Mouse (Mus musculus) intestine, postnatal 0 days (tissue): ENCODE measurements around the gene Ccrl2. TPM values are rescaled to one million over a fixed set of nuclear protein-coding genes. Genes with fewer than 3 reads are reported as not detected.

Experiments used
- ATAC-seq: fragments of 200-750 bp; cut with Nextera tagmentation; 2 replicates; pipeline ENCODE4 v1.8.0; 2017; ENCODE audit warnings: mild to moderate bottlenecking, moderate TSS enrichment, moderate library complexity
- H3K27ac ChIP-seq: fragments of 300-500 bp; sonication (generic); 2 replicates; pipeline ENCODE4 v1.5.1; 2014; ENCODE audit warnings: mild to moderate bottlenecking, low read depth, low read length, moderate library complexity
- H3K27me3 ChIP-seq: fragments of 300-500 bp; sonication (generic); replicated peaks from 2 replicates; pipeline ENCODE4 v1.6.1; 2014; ENCODE audit warnings: low read length, mixed read lengths; ENCODE audit not compliant: control insufficient read depth, insufficient read depth
- H3K36me3 ChIP-seq: fragments of 300-500 bp; sonication (generic); 2 replicates; pipeline ENCODE4 v1.6.1; 2014; ENCODE audit warnings: mild to moderate bottlenecking, moderate library complexity; ENCODE audit not compliant: control insufficient read depth, insufficient read depth
- H3K4me1 ChIP-seq: fragments of 300-500 bp; sonication (generic); replicated peaks from 2 replicates; pipeline ENCODE4 v1.6.1; 2014; ENCODE audit warnings: antibody characterized with exemption, low read length, mixed read lengths; ENCODE audit not compliant: control insufficient read depth, insufficient read depth
- H3K4me2 ChIP-seq: fragments of 300-500 bp; sonication (generic); replicated peaks from 2 replicates; pipeline ENCODE4 v1.6.1; 2014; ENCODE audit warnings: low read depth, mild to moderate bottlenecking, moderate library complexity
- H3K4me3 ChIP-seq: fragments of 300-500 bp; sonication (generic); 2 replicates; pipeline ENCODE4 v1.5.1; 2014; ENCODE audit warnings: low read depth, low read length
- H3K9ac ChIP-seq: fragments of 300-500 bp; sonication (generic); 2 replicates; pipeline ENCODE4 v1.6.1; 2014; ENCODE audit warnings: mild to moderate bottlenecking, low read depth, low read length
- H3K9me3 ChIP-seq: fragments of 300-500 bp; sonication (generic); 2 replicates; pipeline ENCODE4 v1.6.1; 2016; ENCODE audit warnings: mixed run types; ENCODE audit not compliant: control insufficient read depth
- CTCF ChIP-seq: sonication (generic); IDR thresholded peaks from 2 replicates; pipeline ENCODE4 v1.5.1; 2016; ENCODE audit warnings: low read depth, mild to moderate bottlenecking, control low read depth, antibody characterized with exemption, moderate library complexity
- WGBS: fragments of 180-500 bp; shearing (Covaris S2); extraction: QIAGEN DNeasy Blood & Tissue Kit; methylation state at CpG from one replicate; pipeline ENCODE4 v1.1.7; 2014; 5-methylcytosine and 5-hydroxymethylcytosine counted together
- polyA plus RNA-seq: library from polyadenylated mRNA; unstranded; fragments of >200 nt; fragmentation: Nextera tagmentation; extraction: Ambion mirVana; gene quantifications from 2 replicates; pipeline ENCODE4 v1.2.1, GENCODE M21; 2015

Ccrl2 gene
- polyA plus RNA-seq, 1 experiment from 2014 or later, result 3.8 TPM

DNA sequence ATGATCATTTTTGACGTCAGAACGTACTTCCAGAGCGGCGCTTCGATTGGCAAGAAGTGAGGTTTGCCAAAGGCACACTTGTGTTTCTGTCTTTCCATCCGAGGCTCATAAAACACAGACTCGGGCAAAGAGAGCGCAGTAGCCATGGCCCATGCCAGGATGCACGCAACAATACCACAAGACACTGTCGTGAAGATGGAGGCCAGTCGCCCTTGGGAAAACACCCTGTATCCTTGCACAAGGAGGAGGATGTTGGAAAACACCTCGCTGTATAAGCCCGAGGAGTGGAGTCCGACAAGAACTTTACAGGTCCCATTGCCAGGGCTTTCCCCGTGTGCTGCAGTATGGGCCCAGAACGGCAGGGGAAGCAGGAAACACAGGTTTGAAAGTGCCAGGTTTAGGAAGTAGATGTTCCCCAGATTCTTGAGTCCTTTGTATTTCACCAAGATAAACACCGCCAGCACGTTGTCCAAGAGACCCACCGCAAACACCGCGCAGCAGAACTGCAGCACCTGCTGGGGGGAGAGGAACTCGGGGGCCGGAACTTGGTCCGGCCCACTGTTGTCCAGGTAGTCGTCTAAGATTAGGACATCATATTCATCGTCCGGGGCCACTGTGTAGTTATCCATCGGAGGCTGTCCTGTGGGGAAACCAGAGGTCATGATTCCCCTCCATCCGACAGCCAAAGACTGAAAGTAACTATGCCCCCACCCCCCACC is 1.4 kb downstream of the Ccrl2 start:
- no peak for TF ChIP-seq CTCF
- Histone ChIP-seq H3K36me3 (no peaks in the 10 kb centered on the region), H3K9ac (peak overlapping the region; percentile 45), H3K9me3 (no peaks in the 10 kb centered on the region), H3K27ac (no peak overlapping the region), H3K27me3 (no peaks in the 10 kb centered on the region), H3K4me1 (0 out of 2 replicates have a peak, but pooled peaks cover 4% of the 10 kb centered on the region), H3K4me2 (peak overlapping the region; percentile 82), H3K4me3 (peak overlapping the region; percentile 54)
- ATAC-seq, result no peak
- 45% methylated on average over 29 of the region's 29 CpGs for WGBS

DNA sequence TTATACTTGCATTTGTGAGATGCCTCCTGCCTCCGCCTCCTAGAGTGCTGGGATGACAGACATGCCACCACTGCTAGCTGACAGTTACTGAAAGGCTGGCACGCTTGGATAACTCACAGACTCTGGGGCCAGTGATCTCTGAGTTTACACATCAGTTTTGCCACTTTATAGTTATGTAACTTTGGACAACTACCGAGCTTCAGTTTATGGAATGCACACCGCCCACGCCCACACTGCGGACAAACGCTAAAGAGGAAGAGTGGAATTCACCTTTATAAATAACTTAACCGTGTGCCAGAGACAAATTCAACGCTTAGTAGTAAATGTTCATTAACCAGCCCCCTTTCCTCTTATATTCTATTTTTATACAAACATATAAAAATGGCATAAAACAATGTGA is 2.4 kb downstream of the Ccrl2 start:
- Histone ChIP-seq H3K4me3 (no peak overlapping the region), H3K4me2 (no peak overlapping the region), H3K27me3 (no peaks in the 10 kb centered on the region), H3K27ac (no peak overlapping the region), H3K9ac (no peak overlapping the region), H3K9me3 (no peaks in the 10 kb centered on the region), H3K4me1 (0 out of 2 replicates have a peak, but pooled peaks cover 4% of the 10 kb centered on the region), H3K36me3 (no peaks in the 10 kb centered on the region)
- no peak for TF ChIP-seq CTCF
- ATAC-seq, result no peak
- WGBS, result 74% methylated on average over 9 of the region's 9 CpGs

DNA sequence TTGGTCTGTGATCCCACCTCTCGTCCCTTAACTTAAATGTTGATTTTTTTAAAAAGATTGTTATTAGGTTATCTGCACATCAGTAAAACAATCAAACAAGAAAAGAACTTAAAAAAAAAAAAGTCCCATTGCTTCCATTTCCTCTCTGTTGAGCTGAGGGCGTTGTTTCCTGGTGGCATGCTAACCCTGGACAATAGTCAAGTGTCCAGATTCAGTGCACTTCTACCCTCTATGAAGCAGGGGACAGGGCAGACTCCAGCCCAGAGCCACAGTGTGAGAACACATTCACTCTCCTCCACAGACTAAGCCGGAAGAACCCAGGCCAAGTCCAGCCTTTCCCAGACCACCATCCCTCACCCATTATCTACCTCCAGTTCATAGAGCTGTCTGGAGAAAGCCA is 8.9 kb downstream of the Ccrl2 start:
- no peak for TF ChIP-seq CTCF
- Histone ChIP-seq H3K27ac (no peak overlapping the region), H3K9ac (no peak overlapping the region), H3K36me3 (no peaks in the 10 kb centered on the region), H3K27me3 (no peaks in the 10 kb centered on the region), H3K4me3 (no peak overlapping the region), H3K9me3 (no peaks in the 10 kb centered on the region), H3K4me1 (no peaks in the 10 kb centered on the region), H3K4me2 (no peak overlapping the region)
- ATAC-seq, result no peak
- WGBS, result 81% methylated on average over 3 of the region's 3 CpGs

DNA sequence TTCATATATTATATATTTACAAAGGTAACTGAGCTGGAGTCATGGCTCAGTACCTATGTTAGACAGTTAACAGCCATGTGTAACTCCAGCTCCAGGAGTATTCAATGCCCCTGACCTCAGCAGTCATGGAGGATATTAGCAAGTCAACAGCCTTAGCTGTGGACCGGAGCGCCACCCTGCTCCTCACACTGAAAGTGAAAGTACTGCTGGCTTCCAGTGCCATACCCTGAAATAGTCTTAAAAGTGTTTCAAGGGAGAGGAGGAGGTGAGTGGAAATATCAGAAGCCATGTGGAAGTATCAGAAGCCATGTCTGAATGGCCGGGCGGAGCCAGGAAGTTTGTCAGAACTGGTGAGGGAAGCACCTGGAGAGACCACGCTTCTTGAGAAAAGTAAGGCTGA is 10.1 kb downstream of the Ccrl2 start:
- no peaks in the 10 kb centered on the region for H3K27me3 ChIP-seq
- peak; percentile 26 for TF ChIP-seq CTCF
- H3K27ac ChIP-seq, result no peak overlapping the region
- no peak for ATAC-seq
- 81% methylated on average over 5 of the region's 5 CpGs for WGBS
- H3K4me2 ChIP-seq, result no peak overlapping the region
- no peaks in the 10 kb centered on the region for H3K36me3 ChIP-seq
- no peak overlapping the region for H3K9ac ChIP-seq
- no peaks in the 10 kb centered on the region for H3K9me3 ChIP-seq
- no peaks in the 10 kb centered on the region for H3K4me1 ChIP-seq
- no peak overlapping the region for H3K4me3 ChIP-seq

DNA sequence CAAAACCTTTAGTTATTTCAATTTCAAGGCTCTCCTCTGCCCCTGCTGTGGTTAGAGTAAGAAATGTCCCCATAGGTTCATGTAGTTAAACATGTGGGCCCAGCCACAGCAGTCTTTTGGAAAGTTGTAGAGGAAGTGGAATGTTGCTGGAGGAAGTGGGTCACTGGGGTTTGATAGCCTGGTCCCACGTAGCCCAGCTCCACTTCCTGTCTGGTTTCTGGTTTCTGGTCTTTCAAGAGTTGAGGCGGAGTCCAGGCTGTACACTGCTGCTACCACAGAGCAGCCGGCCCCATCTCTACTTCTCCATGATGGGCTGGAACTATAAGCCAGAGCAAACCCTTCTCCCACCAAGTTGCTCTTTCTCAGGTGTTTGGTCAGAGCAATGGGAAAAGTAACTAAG is 11.1 kb downstream of the Ccrl2 start:
- H3K27me3 ChIP-seq, result no peaks in the 10 kb centered on the region
- H3K4me2 ChIP-seq, result no peak overlapping the region
- no peak for ATAC-seq
- WGBS, result 52% methylated on average over 3 of the region's 3 CpGs
- no peaks in the 10 kb centered on the region for H3K9me3 ChIP-seq
- H3K36me3 ChIP-seq, result no peaks in the 10 kb centered on the region
- no peak overlapping the region for H3K27ac ChIP-seq
- no peaks in the 10 kb centered on the region for H3K4me1 ChIP-seq
- TF ChIP-seq CTCF, result no peak
- no peak overlapping the region for H3K9ac ChIP-seq
- no peak overlapping the region for H3K4me3 ChIP-seq

DNA sequence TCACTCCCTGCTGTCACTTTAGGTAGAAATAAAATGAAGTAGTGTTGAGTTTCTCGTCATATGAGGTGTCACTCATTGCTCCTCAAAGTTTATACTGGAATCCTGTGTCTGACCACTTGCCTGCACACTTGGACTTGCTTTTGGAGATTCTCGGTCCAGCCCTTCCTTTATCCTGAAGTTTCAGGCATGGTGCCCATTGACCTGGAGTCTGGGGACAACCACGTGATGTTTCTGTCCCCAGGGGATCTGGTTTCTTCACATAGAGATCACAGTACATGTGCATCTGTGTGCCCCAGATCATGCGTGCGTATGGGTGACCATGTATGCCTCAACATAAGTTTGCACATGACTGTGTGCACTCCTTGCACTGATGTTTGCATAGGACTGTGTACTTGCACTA is 15.1 kb downstream of the Ccrl2 start:
- no peaks in the 10 kb centered on the region for H3K4me1 ChIP-seq
- H3K4me2 ChIP-seq, result no peak overlapping the region
- ATAC-seq, result no peak

More for the DNA sequence above, 15.1 kb downstream of the Ccrl2 start:
- TF ChIP-seq CTCF, result no peak
- H3K9ac ChIP-seq, result no peak overlapping the region
- H3K36me3 ChIP-seq, result no peaks in the 10 kb centered on the region
- 87% methylated on average over 5 of the region's 5 CpGs for WGBS
- no peaks in the 10 kb centered on the region for H3K27me3 ChIP-seq
- H3K9me3 ChIP-seq, result no peaks in the 10 kb centered on the region
- no peak overlapping the region for H3K4me3 ChIP-seq
- no peak overlapping the region for H3K27ac ChIP-seq
